Mouse (Mus musculus): ENCODE results near the gene Kdm2a.

The Kdm2a gene

DNA sequence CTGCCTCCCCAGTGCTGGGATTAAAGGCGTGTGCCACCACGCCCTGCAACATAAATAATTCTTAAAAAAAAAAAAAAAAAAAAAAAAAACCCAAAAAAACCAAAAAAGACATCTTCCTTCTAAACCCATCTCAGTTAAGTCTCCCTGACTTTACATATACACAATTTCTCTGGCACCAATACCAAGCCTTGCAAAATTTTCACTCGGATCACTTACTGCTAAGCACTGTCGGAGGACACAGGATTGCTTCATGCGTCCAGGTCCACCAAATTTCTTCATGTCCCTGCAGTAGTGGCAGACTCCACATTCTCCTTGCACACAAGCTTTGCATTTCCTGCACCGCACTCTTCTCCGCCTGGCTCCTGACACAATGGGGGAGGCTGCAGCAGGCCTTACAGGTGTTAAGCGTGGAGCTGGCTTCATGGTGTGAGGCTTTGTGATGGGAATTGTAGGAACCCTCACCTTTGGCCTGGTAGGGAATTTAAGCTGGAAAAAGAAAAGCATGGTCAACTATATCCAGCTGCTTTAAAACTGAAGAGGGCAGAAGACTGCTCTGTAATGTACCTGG is 69.3 kb downstream of the Kdm2a start:
- no peak for DNase-seq (ENCODE audit: low spot score)

DNA sequence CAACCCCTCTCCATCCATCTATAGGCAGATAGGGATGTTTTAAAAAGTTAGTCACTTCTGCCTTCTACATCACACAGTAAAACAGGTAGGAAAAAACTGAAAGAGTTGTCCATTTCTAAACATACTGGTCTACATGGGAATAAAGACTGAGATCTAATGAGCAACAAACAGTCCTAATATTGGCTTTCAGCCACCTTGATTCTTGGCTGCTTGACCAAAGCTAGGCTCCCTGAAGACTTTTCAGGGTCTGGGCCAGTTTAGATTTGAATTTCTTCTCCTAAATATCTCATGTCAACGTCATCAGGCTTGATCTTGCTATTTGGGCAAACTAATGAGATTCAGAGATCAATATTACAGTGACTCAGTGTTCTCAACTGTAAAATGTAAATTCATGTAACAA is 71.2 kb downstream of the Kdm2a start:
- DNase-seq (ENCODE audit: low spot score) = no peak

DNA sequence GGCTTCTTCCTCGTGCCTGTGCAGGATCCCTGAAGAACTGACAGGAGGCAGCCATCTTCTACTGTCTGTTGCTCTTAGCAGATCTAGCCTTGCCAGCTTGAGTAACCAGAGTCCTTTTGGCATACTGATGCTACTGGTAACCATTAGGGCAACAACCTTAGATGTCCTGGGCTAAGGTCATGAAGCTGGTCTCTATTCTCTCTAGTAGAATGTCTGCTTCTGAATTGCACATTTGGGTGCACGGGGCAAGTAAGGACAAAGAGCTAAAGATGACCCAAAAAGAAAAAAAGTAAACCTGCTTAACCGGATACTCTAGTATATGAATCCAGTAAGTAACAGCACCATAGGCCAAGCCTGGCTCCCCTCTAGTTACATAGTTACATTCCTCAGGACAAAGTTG is 72.0 kb downstream of the Kdm2a start:
- DNase-seq (ENCODE audit: low spot score) = no peak

DNA sequence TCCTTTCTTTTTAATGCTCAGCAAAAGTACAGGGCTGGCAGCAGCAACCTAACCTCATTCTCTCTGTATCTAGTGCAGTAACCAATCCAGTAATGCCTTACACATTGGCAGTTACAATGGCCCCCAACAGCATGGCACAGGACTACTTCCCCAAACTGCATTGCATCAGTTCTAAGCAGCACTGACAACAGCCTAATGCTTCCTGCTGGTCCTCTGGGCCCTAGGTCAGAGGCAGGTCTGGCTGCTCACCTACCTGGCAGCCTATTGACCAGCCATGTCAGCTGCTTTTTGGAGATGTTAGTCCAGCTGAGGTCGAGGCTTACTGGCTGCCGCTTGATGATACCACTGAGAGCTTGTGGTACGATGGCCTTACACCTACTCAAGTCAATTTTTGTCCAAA is 76.0 kb downstream of the Kdm2a start:
- no peak for DNase-seq (ENCODE audit: low spot score)

- DNase-seq (ENCODE audit: low spot score) = no peak
Measured at GRCm38 (mm10) chr19:4321622-4322021, 76.5 kb downstream of the Kdm2a start.

DNA sequence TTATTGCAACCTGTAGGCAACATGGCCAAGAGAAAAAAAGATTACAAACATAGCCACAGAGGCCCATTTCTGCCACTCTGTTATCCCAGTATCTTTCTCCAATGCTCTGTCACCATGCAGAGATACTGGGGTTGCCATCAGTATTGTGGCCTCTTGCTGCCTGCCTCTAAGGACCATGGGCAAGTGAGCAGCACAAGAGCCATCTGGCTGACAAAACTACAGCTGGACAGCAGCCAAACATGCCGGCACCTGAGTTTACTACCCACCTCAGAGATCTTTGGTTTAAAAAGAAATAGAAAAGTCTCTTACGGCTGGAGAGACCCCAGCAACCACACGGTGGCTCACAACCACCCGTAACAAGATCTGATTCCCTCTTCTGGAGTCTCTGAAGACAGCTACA is 78.8 kb downstream of the Kdm2a start:
- no peak for DNase-seq (ENCODE audit: low spot score)

GRCm38 (mm10) chr19:4317181-4317580 is 80.9 kb downstream of the Kdm2a start:
- DNase-seq (ENCODE audit: low spot score) = no peak

DNA sequence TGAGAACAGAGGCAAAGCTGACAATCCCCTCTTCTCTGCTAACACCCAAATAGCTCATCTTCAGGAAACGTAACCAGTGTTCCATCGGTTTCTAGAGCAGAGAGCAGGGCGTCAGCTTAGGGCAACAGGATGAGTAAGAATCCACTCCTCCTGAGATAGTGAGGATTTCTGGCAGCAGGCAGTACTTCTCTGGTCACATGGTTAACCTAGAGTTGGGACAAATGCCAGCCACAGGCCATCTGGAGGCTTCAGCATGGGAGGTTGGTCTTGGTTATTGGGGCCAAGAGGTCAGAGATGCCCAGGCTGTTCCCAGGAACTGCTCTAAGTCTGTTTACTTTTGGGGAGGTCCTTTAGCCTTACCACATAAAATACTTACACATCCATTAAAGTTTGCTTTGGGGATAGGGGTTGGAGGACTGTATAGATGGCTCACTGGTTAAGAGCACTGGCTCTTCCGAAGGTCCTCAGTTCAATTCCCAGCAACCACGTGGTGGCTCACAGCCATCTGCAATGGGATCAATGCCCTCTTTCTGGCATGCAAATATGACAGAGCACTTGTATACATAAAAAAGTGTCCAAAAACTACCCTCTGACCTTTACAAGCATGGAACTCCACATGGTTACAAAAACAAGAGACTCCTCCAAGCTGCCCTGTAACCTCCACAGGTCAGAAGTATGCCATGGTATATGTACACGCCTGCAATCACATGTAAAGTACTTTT is 82.7 kb downstream of the Kdm2a start:
- DNase-seq (ENCODE audit: low spot score) = no peak

GRCm38 (mm10) chr19:4309776-4310185 is 88.3 kb downstream of the Kdm2a start:
- DNase-seq (ENCODE audit: low spot score) = peak; percentile 59

DNA sequence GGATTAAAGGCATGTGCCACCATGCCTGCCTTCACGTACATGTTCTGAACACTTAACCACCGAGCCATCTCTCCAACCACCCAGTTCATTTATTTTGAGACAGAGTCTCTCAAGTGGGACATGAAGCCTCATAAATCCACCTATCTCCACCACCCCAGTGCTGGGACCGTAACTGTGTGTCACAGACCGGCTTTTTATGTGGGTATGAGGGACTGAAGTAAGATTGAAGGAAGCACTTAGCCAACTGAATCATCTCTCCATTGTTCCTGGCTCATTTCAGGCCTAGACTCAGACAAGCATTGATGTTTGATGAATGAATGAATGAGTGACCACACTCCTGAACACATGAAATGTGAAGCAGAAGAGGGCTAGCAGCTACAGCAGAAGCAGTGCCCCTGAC is 88.8 kb downstream of the Kdm2a start:
- DNase-seq (ENCODE audit: low spot score) = peak; percentile 27

DNA sequence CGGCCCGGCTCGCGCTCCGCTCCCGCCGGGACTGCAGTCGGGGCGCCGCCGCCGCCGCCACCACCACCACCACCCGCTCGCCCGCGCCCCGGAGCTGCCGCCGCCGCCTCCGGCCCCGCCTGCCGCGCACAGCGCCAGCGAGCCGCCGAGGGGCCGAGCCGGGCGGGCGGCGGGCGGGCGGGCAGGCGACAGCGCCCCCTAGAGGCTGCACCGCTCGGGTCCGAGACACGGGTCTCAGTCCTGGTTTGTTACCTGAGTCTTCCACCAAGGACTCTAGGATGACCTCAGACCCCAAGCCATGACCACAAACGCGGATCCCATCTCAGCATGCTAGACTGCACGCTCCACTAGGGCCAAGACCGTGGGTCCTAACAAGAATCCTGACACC is 91.9 kb downstream of the Kdm2a start, which contains the start of gene Grk2:
Grk2 (minus strand) TSS at position 33 of the 388 bp plus-strand sequence.
- peak; percentile 89 for DNase-seq (ENCODE audit: low spot score)

DNA sequence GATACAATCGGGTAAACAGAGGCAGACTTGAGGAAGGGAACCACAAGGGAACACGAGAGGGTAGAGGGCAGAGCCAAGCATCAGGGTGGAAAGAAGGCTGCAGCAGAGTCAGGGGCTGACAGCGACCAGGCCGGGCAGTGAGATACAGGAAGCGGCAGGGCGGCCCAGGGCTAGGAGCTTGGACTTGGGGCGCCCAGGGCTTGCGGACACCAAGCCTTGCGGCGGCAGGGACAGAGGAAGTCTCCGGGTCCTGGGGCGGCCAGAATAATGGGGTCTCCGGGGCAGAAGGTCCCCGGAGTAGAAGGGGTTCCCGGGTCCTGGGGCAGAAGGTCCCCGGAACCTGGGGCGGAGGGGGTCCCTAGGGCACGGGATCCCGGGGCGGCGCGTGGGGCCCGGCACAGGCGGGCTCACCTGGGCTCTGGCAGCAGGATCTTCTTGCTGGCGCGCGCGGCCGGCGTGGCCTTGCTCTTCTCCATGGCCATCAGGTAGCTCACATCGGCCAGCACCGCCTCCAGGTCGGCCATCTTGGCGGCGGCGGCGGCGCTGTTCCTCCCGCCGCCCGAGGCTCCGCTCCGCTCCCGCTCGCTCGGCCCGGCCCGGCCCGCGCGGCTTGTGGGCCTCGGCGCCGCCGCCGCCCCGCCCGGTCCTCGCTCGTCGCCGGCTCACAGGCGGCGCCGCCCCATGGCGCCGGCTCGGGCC is 92.4 kb downstream of the Kdm2a start:
- peak; percentile 71 for DNase-seq (ENCODE audit: low spot score)

- DNase-seq (ENCODE audit: low spot score) = no peak
Measured at GRCm38 (mm10) chr19:4304871-4305321, 93.2 kb downstream of the Kdm2a start.

DNA sequence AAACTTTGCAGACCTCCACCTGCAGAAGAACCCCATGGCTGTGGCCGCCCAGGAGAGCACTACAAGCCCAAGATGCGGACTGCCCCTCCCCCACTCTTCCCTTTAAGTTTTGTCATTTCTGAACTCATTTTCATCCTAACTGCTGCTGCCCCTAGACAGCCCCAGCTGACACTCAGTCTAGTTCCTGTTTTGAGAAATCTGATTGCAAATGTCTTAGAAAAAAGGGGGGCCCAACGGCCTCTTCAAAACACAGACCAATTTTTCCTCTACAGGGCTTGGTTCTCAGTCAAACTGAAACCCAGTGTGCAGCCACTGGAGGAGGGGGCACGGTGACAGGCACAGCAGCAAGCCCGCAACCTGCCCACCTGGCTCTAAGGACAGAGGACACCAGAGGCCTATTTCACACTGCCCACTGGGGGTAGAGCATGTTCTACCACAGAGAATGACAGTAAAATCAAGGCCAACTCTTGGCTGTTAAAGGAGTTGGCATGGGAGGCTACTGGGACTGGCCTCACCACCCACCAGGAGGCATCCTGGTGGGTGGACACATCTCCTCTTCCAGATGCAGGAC is 93.7 kb downstream of the Kdm2a start:
- DNase-seq (ENCODE audit: low spot score) = no peak

DNA sequence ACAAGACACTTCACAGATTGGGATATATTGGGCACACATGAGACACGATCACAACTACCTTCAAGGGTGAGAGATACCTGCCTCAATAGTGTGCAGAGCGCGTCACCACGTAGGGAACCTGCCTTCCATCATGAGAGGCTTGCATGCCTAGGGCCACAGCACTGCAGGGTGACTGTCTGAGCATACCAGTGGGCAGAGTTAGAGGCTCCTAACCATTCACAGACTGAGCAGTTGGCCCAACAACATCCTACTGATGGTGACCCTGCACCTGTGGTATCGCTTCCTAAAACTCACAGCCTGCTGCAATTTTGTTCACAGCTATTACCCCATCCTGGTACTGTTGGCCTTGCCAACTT is 94.5 kb downstream of the Kdm2a start:
- no peak for DNase-seq (ENCODE audit: low spot score)

DNA sequence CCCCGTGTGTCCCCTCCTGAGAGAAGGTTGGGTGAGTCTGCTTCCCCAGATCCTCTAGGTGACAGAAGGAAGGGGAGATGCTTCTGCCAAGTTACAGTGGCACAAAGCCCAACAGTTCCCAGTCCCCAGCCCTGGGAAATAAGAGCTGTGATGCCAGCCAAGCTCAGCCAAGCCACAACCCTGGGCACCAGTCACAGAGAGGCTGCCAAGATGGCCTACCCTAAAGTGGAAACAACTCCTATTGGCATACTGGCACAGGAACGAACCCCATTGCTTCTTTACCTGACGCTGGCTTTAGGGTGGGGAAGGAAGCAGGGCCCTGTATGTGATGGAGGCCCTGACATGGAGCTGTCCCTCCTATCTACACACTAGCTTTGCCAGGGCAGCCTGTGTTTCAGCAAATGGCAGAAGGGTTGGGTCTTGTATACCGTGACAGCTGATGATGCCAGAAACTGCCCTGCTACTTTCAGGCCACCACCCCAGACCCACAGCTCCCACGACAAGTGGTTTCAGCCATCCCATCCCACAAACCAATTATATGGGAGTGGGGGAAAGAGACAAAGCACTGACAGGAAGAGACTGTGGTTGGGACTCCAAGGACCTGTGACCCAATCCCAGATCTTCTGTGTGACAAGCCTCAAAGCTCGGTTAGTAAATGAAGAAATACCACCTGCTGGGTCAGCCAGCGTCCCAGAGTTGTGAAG is 95.0 kb downstream of the Kdm2a start:
- no peak for DNase-seq (ENCODE audit: low spot score)

- no peak for DNase-seq (ENCODE audit: low spot score)
Measured at GRCm38 (mm10) chr19:4301735-4302651, 96.1 kb downstream of the Kdm2a start.

- no peak for DNase-seq (ENCODE audit: low spot score)
Measured at GRCm38 (mm10) chr19:4300852-4301734, 97.0 kb downstream of the Kdm2a start.

GRCm38 (mm10) chr19:4300271-4300704 is 97.8 kb downstream of the Kdm2a start:
- no peak for DNase-seq (ENCODE audit: low spot score)

- DNase-seq (ENCODE audit: low spot score) = no peak
Measured at GRCm38 (mm10) chr19:4299574-4300270, 98.4 kb downstream of the Kdm2a start.
